Mouse (Mus musculus) small intestine, adult 2 months (tissue): ENCODE measurements around the gene Zan. TPM values are rescaled to one million over a fixed set of nuclear protein-coding genes. Genes with fewer than 3 reads are reported as not detected.

Experiments
- H3K27ac ChIP-seq: fragments of 200-500 bp; 2 replicates; pipeline ENCODE4 v1.5.1; 2012; ENCODE audit warnings: low read depth, low read length, control low read depth, inconsistent platforms; ENCODE audit not compliant: insufficient read depth
- H3K27me3 ChIP-seq: fragments of 200-500 bp; 2 replicates; pipeline ENCODE4 v1.6.1; 2012; ENCODE audit warnings: mild to moderate bottlenecking, moderate library complexity, low read length, inconsistent platforms; ENCODE audit not compliant: control insufficient read depth, insufficient read depth
- H3K36me3 ChIP-seq: fragments of 200-500 bp; 2 replicates; pipeline ENCODE4 v1.6.1; 2012; ENCODE audit warnings: mild to moderate bottlenecking, low read length, control low read depth, inconsistent platforms; ENCODE audit not compliant: control insufficient read depth, insufficient read depth
- H3K4me1 ChIP-seq: fragments of 200-500 bp; 2 replicates; pipeline ENCODE4 v1.6.1; 2012; ENCODE audit warnings: low read length, inconsistent platforms, mixed read lengths; ENCODE audit not compliant: control insufficient read depth, insufficient read depth, insufficient read length
- H3K4me3 ChIP-seq: fragments of 200-500 bp; 2 replicates; pipeline ENCODE4 v1.5.1; 2012; ENCODE audit warnings: low read depth, mild to moderate bottlenecking, control low read depth, inconsistent platforms, low read length, moderate library complexity
- CTCF ChIP-seq: fragments of 200-500 bp; IDR thresholded peaks from 2 replicates; pipeline ENCODE4 v1.5.1; 2012; ENCODE audit warnings: low read depth, mild to moderate bottlenecking, control low read depth, inconsistent platforms, low read length, moderate library complexity, mixed read lengths; ENCODE audit not compliant: insufficient replicate concordance, insufficient read length; ENCODE audit errors: extremely low read depth
- POLR2A ChIP-seq: fragments of 200-500 bp; IDR thresholded peaks from 2 replicates; pipeline ENCODE4 v1.6.1; 2012; ENCODE audit warnings: low read depth, mild to moderate bottlenecking, control low read depth, inconsistent platforms, low read length, moderate library complexity
- WGBS: fragments of 180-500 bp; shearing (Covaris S2); methylation state at CpG from one replicate; pipeline ENCODE4 v1.1.7; 2018; 5-methylcytosine and 5-hydroxymethylcytosine counted together
- polyA plus RNA-seq: library from polyadenylated mRNA; depleted of rRNA; stranded (reverse); fragments of >200 nt; gene quantifications from 2 replicates; pipeline ENCODE4 v1.2.3, GENCODE M21; 2012; rRNA removed

Gene Zan
- polyA plus RNA-seq, 1 experiment, result 2.3 TPM

DNA sequence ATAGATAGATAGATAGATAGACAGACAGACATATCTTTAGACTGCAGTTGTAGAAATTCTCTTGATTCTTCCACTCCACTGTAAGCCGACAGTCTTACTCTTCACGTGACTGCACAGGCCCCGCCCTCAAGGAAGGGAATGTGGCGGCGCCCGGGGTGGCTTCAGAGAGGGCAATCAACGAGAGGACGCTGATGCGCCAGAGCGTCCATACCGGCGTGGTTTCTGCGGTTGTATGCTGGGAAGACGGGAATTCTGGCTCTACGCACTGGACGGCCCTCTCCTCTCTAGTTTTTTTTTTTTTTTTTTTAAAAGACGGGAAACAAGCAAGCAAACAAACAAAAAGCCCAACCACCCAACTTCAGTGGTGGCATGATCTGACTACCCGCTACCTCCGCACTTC lies 138.6 kb downstream of the Zan start:
- under 1% methylated on average over 19 of the region's 19 CpGs for WGBS
- TF ChIP-seq CTCF, result 0 out of 2 replicates have a peak, but pooled peaks have one; percentile 5
- TF ChIP-seq POLR2A, result peak; percentile 55; the same call in 1 of the 2 replicates
- Histone ChIP-seq H3K36me3 (no peaks in the 10 kb centered on the region), H3K27ac (peak overlapping the region; percentile 67), H3K27me3 (no peaks in the 10 kb centered on the region), H3K4me1 (peaks cover 21% of the 10 kb centered on the region), H3K4me3 (peak overlapping the region; percentile 65)

DNA sequence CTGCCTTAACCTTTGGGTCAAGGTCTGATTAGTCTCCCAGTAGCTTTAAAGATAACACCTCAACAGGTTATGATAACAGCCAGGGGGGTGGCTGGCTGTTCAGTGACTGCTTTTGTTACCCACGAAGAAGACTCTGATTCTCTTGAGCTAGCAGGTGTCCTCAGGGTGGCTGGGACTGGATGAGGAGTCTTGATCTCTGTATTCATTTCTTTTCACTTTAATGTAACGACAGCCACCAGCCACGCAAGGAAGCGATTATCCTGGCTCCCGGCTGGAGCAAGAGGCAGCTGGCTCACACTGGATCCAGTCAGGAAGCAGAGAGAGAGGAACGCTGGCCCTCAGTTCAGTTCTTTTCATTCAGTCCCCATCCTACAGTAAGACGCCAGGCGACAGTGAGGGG lies 139.7 kb downstream of the Zan start:
- Histone ChIP-seq H3K27ac (peak overlapping the region; percentile 68), H3K27me3 (no peaks in the 10 kb centered on the region), H3K36me3 (no peaks in the 10 kb centered on the region), H3K4me1 (peaks cover 18% of the 10 kb centered on the region), H3K4me3 (no peak overlapping the region)
- 20% methylated on average over 8 of the region's 8 CpGs for WGBS
- TF ChIP-seq POLR2A (no peak), CTCF (no peak; the same call in 1 of the 2 replicates)

DNA sequence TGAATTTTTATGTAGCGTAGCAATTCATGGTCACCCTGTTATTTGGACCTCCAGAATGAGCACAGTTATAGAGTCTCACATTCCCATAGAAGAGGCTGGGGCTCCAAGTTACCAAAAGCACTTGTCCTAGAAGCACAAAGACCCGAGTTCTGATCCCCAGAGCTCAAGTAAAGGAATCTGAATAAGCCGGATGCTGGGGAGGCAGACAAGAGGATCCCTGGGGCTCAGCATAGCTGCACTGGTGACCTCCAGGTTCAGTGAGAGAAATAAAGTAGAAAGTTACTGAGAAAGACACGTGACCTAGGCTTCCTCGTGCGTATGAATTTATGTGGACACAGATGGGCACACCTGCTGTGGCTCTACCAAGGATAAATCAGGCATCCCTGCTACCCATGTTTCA lies 141.8 kb downstream of the Zan start:
- no peak for TF ChIP-seq CTCF
- TF ChIP-seq POLR2A, result no peak
- WGBS, result 50% methylated on average over 6 of the region's 6 CpGs
- H3K27ac ChIP-seq, result no peak overlapping the region
- H3K4me3 ChIP-seq, result no peak overlapping the region
- H3K4me1 ChIP-seq, result peaks cover 18% of the 10 kb centered on the region
- no peaks in the 10 kb centered on the region for H3K27me3 ChIP-seq
- H3K36me3 ChIP-seq, result no peaks in the 10 kb centered on the region

DNA sequence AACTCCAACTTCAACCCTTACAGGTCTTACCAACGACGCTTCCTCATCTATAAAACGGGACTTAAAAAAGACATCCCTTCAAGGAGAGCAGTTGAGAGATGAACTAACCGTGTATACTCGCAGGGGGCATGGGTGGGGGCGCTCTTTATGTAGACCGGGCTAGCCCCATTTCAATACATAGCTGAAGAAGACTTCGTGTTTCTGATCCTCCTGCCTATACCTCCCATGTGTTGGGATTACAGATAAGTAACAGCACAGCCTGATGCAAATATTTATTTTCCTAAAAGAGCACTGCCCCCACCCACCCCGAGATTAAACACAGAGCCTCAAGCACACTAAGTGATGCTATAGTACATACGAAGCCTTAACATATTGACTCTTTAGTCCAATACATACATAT lies 142.5 kb downstream of the Zan start:
- no peaks in the 10 kb centered on the region for H3K27me3 ChIP-seq
- TF ChIP-seq POLR2A (no peak), CTCF (no peak)
- peaks cover 17% of the 10 kb centered on the region for H3K4me1 ChIP-seq
- H3K27ac ChIP-seq, result no peak overlapping the region
- no peaks in the 10 kb centered on the region for H3K36me3 ChIP-seq
- WGBS, result 19% methylated on average over 10 of the region's 10 CpGs
- peak overlapping the region; percentile 94; the same call in 1 of the 2 replicates for H3K4me3 ChIP-seq

DNA sequence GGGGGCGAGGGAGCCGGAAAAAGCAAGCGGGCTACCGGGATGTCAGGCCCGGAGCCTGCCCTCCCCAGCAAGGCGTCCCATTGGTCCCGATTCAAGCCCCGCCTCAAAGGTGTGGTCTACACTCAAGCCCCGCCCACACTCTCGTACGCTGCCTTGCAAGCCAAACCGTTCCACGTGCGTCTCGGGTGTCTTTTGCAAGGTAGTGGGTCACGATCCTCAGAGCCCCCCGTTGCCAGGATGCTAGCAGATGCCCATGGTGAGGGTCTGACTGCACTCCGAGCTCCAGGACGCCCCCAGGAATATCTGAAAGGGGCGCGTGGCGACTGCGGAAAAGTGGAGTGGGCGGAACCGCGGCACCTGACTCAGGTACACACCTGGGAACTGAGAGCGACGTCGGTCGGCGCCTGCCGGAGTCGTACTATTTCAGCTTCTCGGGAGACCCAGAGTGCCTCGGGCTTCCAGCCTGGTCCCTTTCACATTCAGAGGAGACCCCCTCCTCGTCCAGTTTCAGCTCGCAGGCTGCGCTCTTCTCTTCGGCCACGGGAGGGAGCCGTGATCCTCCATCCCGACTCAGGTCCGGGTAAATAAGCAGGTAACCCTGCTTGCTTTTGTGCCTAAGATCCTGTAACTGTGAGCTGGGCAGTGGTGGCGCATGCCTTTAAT lies 143.2 kb downstream of the Zan start, which contains the start of gene Slc12a9:
Gene Slc12a9, minus strand, starts transcription at position 86 of the 663 bp plus-strand sequence.
- Histone ChIP-seq H3K4me1 (peaks cover 12% of the 10 kb centered on the region; the same call in 1 of the 2 replicates), H3K27ac (no peak within 1 kb of the TSS), H3K4me3 (peak within 1 kb of the TSS; percentile 94), H3K36me3 (no peaks in the 10 kb centered on the region), H3K27me3 (no peaks in the 10 kb centered on the region)
- under 1% methylated on average over 44 of the region's 44 CpGs for WGBS
- TF ChIP-seq CTCF (peak; percentile 72), POLR2A (peak; percentile 37)

DNA sequence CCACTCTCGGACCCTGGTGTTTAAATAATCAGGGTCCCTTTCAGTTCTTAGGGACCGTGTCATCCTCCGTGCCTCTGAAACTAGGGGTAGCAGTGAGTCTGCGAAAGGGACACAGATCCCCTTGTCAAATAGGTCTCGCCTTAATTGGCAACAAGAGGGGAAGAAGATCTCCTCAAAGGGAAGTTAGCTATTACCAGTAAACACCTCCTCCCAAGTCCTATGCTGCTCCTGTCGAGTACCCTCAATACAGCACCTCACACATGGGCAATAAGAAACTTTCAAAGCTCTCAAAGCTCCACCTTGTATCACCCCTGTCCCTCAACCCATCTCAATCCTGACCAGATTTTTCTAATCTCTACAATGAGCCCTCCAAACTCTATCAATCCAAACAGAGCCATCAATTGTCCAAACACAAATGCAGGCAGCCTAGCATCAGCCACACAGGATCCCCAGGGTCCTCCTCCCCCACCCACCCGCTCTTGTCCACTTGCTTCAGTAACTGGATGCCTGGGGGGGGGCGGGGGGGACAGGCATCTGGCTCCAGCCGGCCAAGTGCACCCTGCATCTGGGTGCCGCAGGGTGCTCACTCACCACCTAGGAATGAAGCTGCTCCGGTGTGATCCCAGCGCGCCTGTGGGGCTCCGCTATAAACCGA lies 143.9 kb downstream of the Zan start:
- H3K27me3 ChIP-seq, result no peaks in the 10 kb centered on the region
- H3K4me3 ChIP-seq, result peak overlapping the region; percentile 94
- H3K27ac ChIP-seq, result no peak overlapping the region
- H3K36me3 ChIP-seq, result no peaks in the 10 kb centered on the region
- H3K4me1 ChIP-seq, result peaks cover 12% of the 10 kb centered on the region; the same call in 1 of the 2 replicates
- 17% methylated on average over 15 of the region's 15 CpGs for WGBS
- no peak for TF ChIP-seq POLR2A
- TF ChIP-seq CTCF, result no peak

DNA sequence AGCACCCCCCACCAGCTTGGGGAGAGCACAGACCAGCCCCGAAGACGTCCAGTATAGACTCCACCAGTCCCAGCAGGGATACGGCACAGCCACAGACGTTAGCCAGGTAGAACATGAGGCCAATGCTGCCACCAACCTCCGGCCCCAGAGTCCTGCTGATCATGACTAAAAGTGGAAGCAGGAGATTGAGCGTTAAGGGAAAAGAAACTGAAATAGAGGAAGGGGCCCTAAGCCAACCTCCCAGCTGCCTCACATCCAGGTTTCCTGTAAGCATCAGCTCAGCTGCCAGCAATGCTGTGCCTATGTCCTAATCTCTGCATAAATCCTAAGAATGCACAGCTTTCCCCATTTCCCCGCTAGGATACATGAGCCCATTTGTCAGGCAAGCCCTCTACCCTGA lies 146.0 kb downstream of the Zan start:
- WGBS, result 84% methylated on average over 7 of the region's 7 CpGs
- Histone ChIP-seq H3K4me3 (no peak overlapping the region), H3K27ac (no peak overlapping the region), H3K27me3 (no peaks in the 10 kb centered on the region), H3K4me1 (no peaks in the 10 kb centered on the region; the same call in 1 of the 2 replicates), H3K36me3 (no peaks in the 10 kb centered on the region; the same call in 1 of the 2 replicates)
- no peak for TF ChIP-seq CTCF
- no peak for TF ChIP-seq POLR2A

Other genes with a start within 250 kb of the Zan start
- 5.1 and 5.3 TPM in 2 replicates for gene Ache, start 189.5 kb downstream of the Zan start, polyA plus RNA-seq
- gene Ufsp1, start 182.4 kb downstream of the Zan start, polyA plus RNA-seq, result 7.0 and 10.9 TPM in 2 replicates
- 60.3 and 109 TPM in 2 replicates for gene Srrt, start 169.4 kb downstream of the Zan start, polyA plus RNA-seq
- 7.6 and 8.2 TPM in 2 replicates for gene Trip6, start 162.7 kb downstream of the Zan start, polyA plus RNA-seq
- gene Slc12a9, start 143.5 kb downstream of the Zan start, polyA plus RNA-seq, result 9.2 and 14.8 TPM in 2 replicates
- gene Ephb4, start 127.0 kb downstream of the Zan start, polyA plus RNA-seq, result 14.8 and 27.5 TPM in 2 replicates
- 23.1 and 36.6 TPM in 2 replicates for gene Pop7, start 25.5 kb upstream of the Zan start, polyA plus RNA-seq
- 7.3 and 15.7 TPM in 2 replicates for gene Gigyf1, start 41.5 kb upstream of the Zan start, polyA plus RNA-seq
- not detected in 2 replicates for gene Epo, start 56.2 kb upstream of the Zan start, polyA plus RNA-seq
- 534 and 1,215 TPM in 2 replicates for gene Gnb2, start 56.4 kb upstream of the Zan start, polyA plus RNA-seq
- 0.47 and 1.0 TPM in 2 replicates for gene Actl6b, start 76.5 kb upstream of the Zan start, polyA plus RNA-seq
- 0.20 and 0.52 TPM in 2 replicates for gene Tfr2, start 92.8 kb upstream of the Zan start, polyA plus RNA-seq
- 89.7 and 164 TPM in 2 replicates for gene Mospd3, start 124.0 kb upstream of the Zan start, polyA plus RNA-seq
- gene Pcolce, start 136.7 kb upstream of the Zan start, polyA plus RNA-seq, result 30.4 and 31.1 TPM in 2 replicates
- 0.08 and 0.19 TPM in 2 replicates for gene Fbxo24, start 151.9 kb upstream of the Zan start, polyA plus RNA-seq
- 38.4 and 54.1 TPM in 2 replicates for gene Lrch4, start 152.1 kb upstream of the Zan start, polyA plus RNA-seq
- gene Gm20605, start 152.1 kb upstream of the Zan start, polyA plus RNA-seq, result 19.1 and 29.0 TPM in 2 replicates
- 86.6 and 155 TPM in 2 replicates for gene Sap25, start 164.3 kb upstream of the Zan start, polyA plus RNA-seq
- gene Irs3, start 168.7 kb upstream of the Zan start, polyA plus RNA-seq, result 0.35 and 0.43 TPM in 2 replicates
- 6.1 and 11.6 TPM in 2 replicates for gene Agfg2, start 207.7 kb upstream of the Zan start, polyA plus RNA-seq